Mouse (Mus musculus): Measurements from ENCODE around the gene Psmd2. TPM values are rescaled to one million over a fixed set of nuclear protein-coding genes. Genes with fewer than 3 reads are reported as not detected.

Psmd2 gene
- polyA plus RNA-seq, 1 experiment, result 45.0 TPM

GRCm38 (mm10) chr16:20675213-20675612 lies 23.8 kb downstream of the Psmd2 start:
- peaks cover 13% of the 10 kb centered on the region for H3K4me1 ChIP-seq (ENCODE audit: control insufficient read depth, insufficient read depth, insufficient read length, low read length)
- WGBS, result 80% methylated on average over 6 of the region's 6 CpGs
- no peak for TF ChIP-seq CTCF (IDR thresholded peaks at IDR 0.05; ENCODE audit: extremely low read depth, insufficient read length, insufficient replicate concordance, low read depth, low read length)
- no peak for TF ChIP-seq POLR2A (IDR thresholded peaks at IDR 0.05; ENCODE audit: low read depth, low read length)
- H3K27me3 ChIP-seq (ENCODE audit: control insufficient read depth, insufficient read depth, low read length), result no peaks in the 10 kb centered on the region
- no peak overlapping the region for H3K27ac ChIP-seq (ENCODE audit: insufficient read depth, low read depth, low read length)
- peaks cover 39% of the 10 kb centered on the region for H3K36me3 ChIP-seq (ENCODE audit: control insufficient read depth, insufficient read depth, low read length)
- no peak overlapping the region for H3K4me3 ChIP-seq (ENCODE audit: low read depth, low read length)

GRCm38 (mm10) chr16:20676702-20677101 lies 25.2 kb downstream of the Psmd2 start:
- H3K27ac ChIP-seq (ENCODE audit: insufficient read depth, low read depth, low read length), result no peak overlapping the region
- no peaks in the 10 kb centered on the region for H3K27me3 ChIP-seq (ENCODE audit: control insufficient read depth, insufficient read depth, low read length)
- peaks cover 53% of the 10 kb centered on the region for H3K36me3 ChIP-seq (ENCODE audit: control insufficient read depth, insufficient read depth, low read length)
- peaks cover 13% of the 10 kb centered on the region for H3K4me1 ChIP-seq (ENCODE audit: control insufficient read depth, insufficient read depth, insufficient read length, low read length)
- 46% methylated on average over 4 of the region's 4 CpGs for WGBS
- H3K4me3 ChIP-seq (ENCODE audit: low read depth, low read length), result no peak overlapping the region
- TF ChIP-seq POLR2A (IDR thresholded peaks at IDR 0.05; ENCODE audit: low read depth, low read length) (no peak), CTCF (IDR thresholded peaks at IDR 0.05; ENCODE audit: extremely low read depth, insufficient read length, insufficient replicate concordance, low read depth, low read length) (no peak)

- Histone ChIP-seq H3K4me1 (ENCODE audit: control insufficient read depth, insufficient read depth, insufficient read length, low read length) (peaks cover 13% of the 10 kb centered on the region), H3K27me3 (ENCODE audit: control insufficient read depth, insufficient read depth, low read length) (no peaks in the 10 kb centered on the region), H3K4me3 (ENCODE audit: low read depth, low read length) (no peak overlapping the region), H3K27ac (ENCODE audit: insufficient read depth, low read depth, low read length) (no peak overlapping the region), H3K36me3 (ENCODE audit: control insufficient read depth, insufficient read depth, low read length) (peaks cover 59% of the 10 kb centered on the region)
- WGBS, result 62% methylated on average over 5 of the region's 5 CpGs
- no peak for TF ChIP-seq POLR2A (IDR thresholded peaks at IDR 0.05; ENCODE audit: low read depth, low read length)
- no peak for TF ChIP-seq CTCF (IDR thresholded peaks at IDR 0.05; ENCODE audit: extremely low read depth, insufficient read length, insufficient replicate concordance, low read depth, low read length)
Measured at GRCm38 (mm10) chr16:20677380-20677779, 25.9 kb downstream of the Psmd2 start.

GRCm38 (mm10) chr16:20677974-20678675 lies 26.7 kb downstream of the Psmd2 start:
- H3K27me3 ChIP-seq (ENCODE audit: control insufficient read depth, insufficient read depth, low read length), result no peaks in the 10 kb centered on the region
- no peak overlapping the region for H3K27ac ChIP-seq (ENCODE audit: insufficient read depth, low read depth, low read length)
- peaks cover 66% of the 10 kb centered on the region for H3K36me3 ChIP-seq (ENCODE audit: control insufficient read depth, insufficient read depth, low read length)
- H3K4me1 ChIP-seq (ENCODE audit: control insufficient read depth, insufficient read depth, insufficient read length, low read length), result peaks cover 13% of the 10 kb centered on the region
- H3K4me3 ChIP-seq (ENCODE audit: low read depth, low read length), result no peak overlapping the region
- 47% methylated on average over 10 of the region's 10 CpGs for WGBS
- no peak for TF ChIP-seq CTCF (IDR thresholded peaks at IDR 0.05; ENCODE audit: extremely low read depth, insufficient read length, insufficient replicate concordance, low read depth, low read length)
- no peak for TF ChIP-seq POLR2A (IDR thresholded peaks at IDR 0.05; ENCODE audit: low read depth, low read length)

GRCm38 (mm10) chr16:20690774-20691173 lies 39.3 kb downstream of the Psmd2 start:
- no peak overlapping the region for H3K4me3 ChIP-seq (ENCODE audit: low read depth, low read length)
- WGBS, result 71% methylated on average over 3 of the region's 3 CpGs
- no peak for TF ChIP-seq CTCF (IDR thresholded peaks at IDR 0.05; ENCODE audit: extremely low read depth, insufficient read length, insufficient replicate concordance, low read depth, low read length)
- TF ChIP-seq POLR2A (IDR thresholded peaks at IDR 0.05; ENCODE audit: low read depth, low read length), result no peak
- peaks cover 3% of the 10 kb centered on the region for H3K4me1 ChIP-seq (ENCODE audit: control insufficient read depth, insufficient read depth, insufficient read length, low read length)
- H3K27ac ChIP-seq (ENCODE audit: insufficient read depth, low read depth, low read length), result no peak overlapping the region
- H3K27me3 ChIP-seq (ENCODE audit: control insufficient read depth, insufficient read depth, low read length), result peaks cover 9% of the 10 kb centered on the region
- peaks cover 59% of the 10 kb centered on the region for H3K36me3 ChIP-seq (ENCODE audit: control insufficient read depth, insufficient read depth, low read length)

- H3K36me3 ChIP-seq (ENCODE audit: control insufficient read depth, insufficient read depth, low read length), result peaks cover 50% of the 10 kb centered on the region
- H3K27me3 ChIP-seq (ENCODE audit: control insufficient read depth, insufficient read depth, low read length), result peaks cover 17% of the 10 kb centered on the region
- H3K4me1 ChIP-seq (ENCODE audit: control insufficient read depth, insufficient read depth, insufficient read length, low read length), result peaks cover 8% of the 10 kb centered on the region
- no peak overlapping the region for H3K27ac ChIP-seq (ENCODE audit: insufficient read depth, low read depth, low read length)
- H3K4me3 ChIP-seq (ENCODE audit: low read depth, low read length), result no peak overlapping the region
- TF ChIP-seq CTCF (IDR thresholded peaks at IDR 0.05; ENCODE audit: extremely low read depth, insufficient read length, insufficient replicate concordance, low read depth, low read length) (no peak), POLR2A (IDR thresholded peaks at IDR 0.05; ENCODE audit: low read depth, low read length) (no peak)
- 73% methylated on average over 1 of the region's 1 CpGs for WGBS
Measured at GRCm38 (mm10) chr16:20691617-20692016, 40.2 kb downstream of the Psmd2 start.

GRCm38 (mm10) chr16:20692241-20692965 lies 41.0 kb downstream of the Psmd2 start:
- no peak overlapping the region for H3K27ac ChIP-seq (ENCODE audit: insufficient read depth, low read depth, low read length)
- H3K4me3 ChIP-seq (ENCODE audit: low read depth, low read length), result no peak overlapping the region
- H3K36me3 ChIP-seq (ENCODE audit: control insufficient read depth, insufficient read depth, low read length), result peaks cover 42% of the 10 kb centered on the region
- no peak for TF ChIP-seq POLR2A (IDR thresholded peaks at IDR 0.05; ENCODE audit: low read depth, low read length)
- TF ChIP-seq CTCF (IDR thresholded peaks at IDR 0.05; ENCODE audit: extremely low read depth, insufficient read length, insufficient replicate concordance, low read depth, low read length), result no peak
- 71% methylated on average over 16 of the region's 16 CpGs for WGBS
- H3K27me3 ChIP-seq (ENCODE audit: control insufficient read depth, insufficient read depth, low read length), result peaks cover 17% of the 10 kb centered on the region
- H3K4me1 ChIP-seq (ENCODE audit: control insufficient read depth, insufficient read depth, insufficient read length, low read length), result peaks cover 8% of the 10 kb centered on the region

All from small intestine, adult 2 months (tissue).